Mouse (Mus musculus): Measurements from ENCODE around the gene Olfr658.

The Olfr658 gene

DNA sequence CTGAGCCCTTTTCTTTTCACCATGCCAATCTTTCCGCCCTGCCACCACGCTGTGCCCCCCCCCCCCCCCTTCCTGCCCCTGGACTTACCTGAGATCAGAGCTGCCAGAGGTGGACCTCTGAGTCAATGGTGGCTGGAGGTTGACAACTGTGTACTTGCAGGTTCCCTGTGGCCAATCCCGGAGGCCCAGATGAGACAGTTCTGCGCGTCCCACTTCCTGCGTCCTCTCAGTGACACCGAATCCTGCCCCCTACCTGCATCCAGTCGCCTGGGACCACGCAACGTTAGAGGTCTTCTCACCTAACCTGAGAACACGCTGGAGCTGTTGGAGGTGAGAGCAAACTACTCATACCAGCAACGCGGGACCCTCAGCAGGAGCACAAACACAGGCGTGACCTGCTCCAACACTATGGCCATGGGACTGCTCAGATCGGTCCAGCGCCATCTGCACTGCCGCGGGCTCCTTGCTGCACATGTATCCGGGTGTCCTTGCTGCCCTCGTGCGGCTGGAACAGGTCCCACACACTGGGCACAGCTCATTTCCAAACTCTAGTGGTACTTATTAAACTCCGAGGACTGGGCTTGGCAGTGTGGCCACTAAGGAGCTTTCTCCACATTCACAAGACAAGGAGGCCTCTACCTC is at the start of gene Olfr658:
TSS of gene Olfr658 (minus strand) at position 465 of the 642 bp plus-strand sequence.
- DNase-seq (ENCODE audit: low spot score) = peak; percentile 21

DNA sequence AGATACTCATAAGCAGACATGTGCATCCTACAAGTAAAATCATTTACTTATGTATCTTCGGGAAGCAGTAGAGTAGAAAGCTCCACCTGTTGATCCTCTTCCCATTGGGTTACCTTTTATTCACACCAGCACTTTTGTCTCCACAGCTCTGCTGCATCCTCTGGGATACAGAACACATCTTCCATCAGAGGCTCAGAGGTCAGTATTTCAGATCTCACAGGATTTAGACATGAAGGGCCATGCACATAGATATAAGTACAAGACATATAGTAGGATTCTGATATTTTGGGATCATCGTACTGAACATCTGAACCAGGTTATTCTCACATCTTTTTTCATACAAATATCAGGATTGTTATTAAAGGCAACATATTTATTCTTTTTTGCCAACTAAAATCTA is 39.1 kb upstream of the Olfr658 start, which contains the start of gene Olfr661:
TSS of gene Olfr661 (plus strand) at position 301 of the 400 bp plus-strand sequence.
- no peak for DNase-seq (ENCODE audit: low spot score)

DNA sequence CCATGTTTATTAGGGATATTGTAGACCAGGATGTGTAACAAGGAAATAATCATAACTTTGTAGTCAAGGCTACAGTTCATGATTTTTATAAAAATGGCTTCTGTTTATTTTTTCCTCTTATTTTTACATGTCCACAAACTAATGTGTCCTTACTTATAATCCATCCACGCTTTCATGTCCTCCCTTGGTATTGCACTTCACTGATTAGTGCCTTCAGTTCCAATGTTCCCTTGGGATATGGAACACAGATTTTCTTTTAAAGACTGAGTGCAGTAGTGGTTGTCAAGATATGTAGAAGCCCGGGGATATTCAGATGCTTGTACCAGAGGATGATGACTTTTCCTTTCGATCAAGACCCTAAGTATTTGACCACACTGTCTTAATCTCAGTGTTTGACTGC is 19.3 kb upstream of the Olfr658 start, which contains the start of gene Olfr659:
TSS of gene Olfr659 (plus strand) at position 301 of the 400 bp plus-strand sequence.
- DNase-seq (ENCODE audit: low spot score) = no peak

DNA sequence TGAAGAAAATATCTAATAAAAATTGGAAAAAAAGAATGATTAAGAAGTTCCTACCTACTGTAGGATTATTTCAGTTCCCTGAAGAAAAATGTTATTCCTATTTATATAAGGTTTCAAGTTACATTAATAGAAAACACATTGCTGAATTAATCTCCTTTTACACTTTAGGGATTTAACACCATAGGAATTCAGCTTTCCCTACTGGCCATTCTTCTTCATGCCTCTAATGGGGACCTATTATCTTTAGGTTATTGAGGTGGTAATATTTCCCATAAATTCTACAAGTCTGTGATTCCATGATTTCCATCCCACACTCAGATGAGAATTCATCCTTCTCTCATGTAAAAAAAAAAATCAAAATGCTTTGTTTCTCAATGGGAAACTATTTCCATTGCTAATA is 22.6 kb downstream of the Olfr658 start, which contains the start of gene Olfr657:
TSS of gene Olfr657 (plus strand) at position 301 of the 400 bp plus-strand sequence.
- no peak for DNase-seq (ENCODE audit: low spot score)

DNA sequence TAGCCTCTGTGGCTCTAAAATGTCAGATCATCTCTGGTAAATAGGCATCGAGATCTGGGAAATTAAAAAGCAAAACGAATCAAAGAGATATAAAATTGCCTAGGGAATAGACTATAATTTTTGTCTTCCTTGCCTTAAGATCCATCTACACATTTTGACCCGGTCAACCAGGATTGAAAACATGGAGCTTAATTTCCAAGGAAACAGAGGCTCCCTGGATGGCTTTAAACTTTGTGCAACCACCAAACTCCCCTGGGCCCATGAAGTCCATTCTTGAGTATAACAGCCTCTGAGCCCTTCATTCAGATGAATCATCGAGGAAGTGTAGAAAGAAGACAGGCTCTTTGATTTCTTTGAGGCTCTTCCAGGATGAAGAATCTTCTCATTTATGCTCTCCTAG is 33.5 kb downstream of the Olfr658 start, which contains the start of gene Olfr656:
TSS of gene Olfr656 (plus strand) at position 301 of the 400 bp plus-strand sequence.
- DNase-seq (ENCODE audit: low spot score) = no peak

DNA sequence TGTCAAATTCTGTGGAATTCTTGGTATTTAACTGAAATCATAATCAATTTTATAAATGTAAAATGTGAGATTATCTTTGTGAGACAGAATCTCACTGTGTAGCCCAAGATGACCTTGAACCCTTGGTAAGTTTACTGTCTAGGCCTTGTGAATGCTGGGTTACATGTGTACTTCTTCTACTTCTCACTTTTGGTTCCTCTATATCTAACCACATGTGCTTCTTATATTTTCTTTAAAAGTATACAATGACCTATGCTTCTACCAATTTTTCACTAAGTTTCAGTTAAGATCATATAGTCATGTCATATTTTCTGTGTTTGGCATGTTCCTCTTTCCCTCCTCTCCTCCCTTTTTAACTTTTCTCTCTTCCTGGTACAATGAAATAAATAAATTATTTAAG is 42.4 kb downstream of the Olfr658 start:
- no peak for DNase-seq (ENCODE audit: low spot score)

DNA sequence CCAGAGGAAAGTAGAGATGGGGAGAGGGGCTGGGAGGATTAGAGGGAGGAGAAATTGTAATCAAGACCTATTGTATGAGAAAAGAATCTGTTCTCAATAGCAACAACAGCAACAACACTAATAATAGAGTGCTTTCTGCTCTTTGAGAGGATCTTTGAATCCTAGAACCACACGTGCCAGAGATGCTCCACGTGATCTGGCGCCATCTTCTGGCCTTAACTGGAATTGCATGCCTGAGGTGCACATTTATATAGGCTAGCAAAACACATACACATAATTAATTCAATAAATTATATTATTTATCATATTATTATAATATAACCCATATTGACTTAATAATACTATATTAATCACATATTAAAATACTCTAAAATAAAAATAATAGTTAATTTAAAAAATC is 43.9 kb downstream of the Olfr658 start:
- DNase-seq (ENCODE audit: low spot score) = peak; percentile 12

DNA sequence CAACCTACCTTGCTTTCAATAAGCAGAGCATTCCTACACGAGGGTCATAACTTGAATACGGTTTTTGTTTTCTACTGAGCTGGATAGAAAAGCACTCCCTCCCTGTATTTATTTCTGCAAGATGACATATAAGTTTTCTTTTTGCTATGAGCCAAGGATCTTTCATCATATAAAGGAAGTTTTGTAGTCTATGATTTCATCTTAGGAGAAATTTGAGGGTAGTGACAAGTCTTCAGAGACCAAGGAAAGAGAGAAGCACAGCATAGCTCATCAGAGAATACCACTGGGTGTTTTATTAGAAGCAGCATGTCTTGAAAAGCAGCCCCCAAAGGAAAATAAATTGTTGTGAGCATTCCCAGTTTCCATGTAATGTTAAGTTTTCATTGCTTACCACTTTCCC is 45.4 kb downstream of the Olfr658 start, which contains the start of gene Olfr655:
TSS of gene Olfr655 (minus strand) at position 101 of the 400 bp plus-strand sequence.
- DNase-seq (ENCODE audit: low spot score) = no peak

All from urinary bladder, postnatal 14 days (tissue).